ENCODE assay signal across 14 mouse cellular contexts in genomic region chr6:51108336-51108956, GRCm38 (mm10).
A peak's percentile ranks its signal among the peaks of the same experiment; 100 is the strongest.
DNase-seq lines count a peak whose midpoint lies in the region; ATAC-seq and TF ChIP-seq lines count a peak whose summit lies in the region.
"Had no signal": no experiment of that assay in that cellular context is flagged by ENCODE, and none has a peak within 500 bp of the region (broad histone marks: within the 10 kb centered on the region; RNA-seq: fewer than 3 reads in every experiment).

No protein-coding gene starts in this region.

- H3K4me3 ChIP-seq in heart, embryonic 13.5 days: no peak overlapping the region
- no peak overlapping the region for H3K4me3 ChIP-seq in liver, embryonic 16.5 days (ENCODE audit: low read depth, low read length)
- no peak overlapping the region for H3K4me3 ChIP-seq in liver, postnatal 0 days (ENCODE audit: low read depth, low read length)
- H3K4me3 ChIP-seq in embryonic facial prominence, embryonic 11.5 days (ENCODE audit: low read depth, low read length): no peak overlapping the region
- no peak overlapping the region for H3K4me3 ChIP-seq in stomach, embryonic 15.5 days (replicated peaks)

- no peak for TF ChIP-seq CTCF in liver, postnatal 0 days (IDR thresholded peaks at IDR 0.05; ENCODE audit: low read depth)

- intact Hi-C loops in heart, postnatal 10 days (cut with DNase I): no loop called here

- WGBS in heart, embryonic 13.5 days: 13% methylated on average over 8 of the region's 8 CpGs
- 42% methylated on average over 8 of the region's 8 CpGs for WGBS in liver, embryonic 16.5 days (ENCODE audit: insufficient replicate concordance)
- WGBS in liver, postnatal 0 days (ENCODE audit: insufficient replicate concordance): 57% methylated on average over 8 of the region's 8 CpGs
- 33% methylated on average over 8 of the region's 8 CpGs for WGBS in embryonic facial prominence, embryonic 11.5 days
- 41% methylated on average over 8 of the region's 8 CpGs for WGBS in stomach, embryonic 15.5 days

- no peaks in the 10 kb centered on the region for H3K27me3 ChIP-seq in heart, embryonic 13.5 days (replicated peaks)
- H3K27me3 ChIP-seq in liver, embryonic 16.5 days (ENCODE audit: control insufficient read depth, insufficient read depth, low read depth, low read length): no peaks in the 10 kb centered on the region
- H3K27me3 ChIP-seq in liver, postnatal 0 days (ENCODE audit: insufficient read depth, low read length): no peaks in the 10 kb centered on the region
- no peaks in the 10 kb centered on the region for H3K27me3 ChIP-seq in embryonic facial prominence, embryonic 11.5 days (ENCODE audit: control insufficient read depth, insufficient read depth, low read length)
- H3K27me3 ChIP-seq in stomach, embryonic 15.5 days (replicated peaks): no peaks in the 10 kb centered on the region

- H3K27ac ChIP-seq in heart, embryonic 13.5 days (replicated peaks): peak overlapping the region; percentile 77
- no peak overlapping the region for H3K27ac ChIP-seq in liver, embryonic 16.5 days (ENCODE audit: low read length)
- no peak overlapping the region for H3K27ac ChIP-seq in liver, postnatal 0 days (ENCODE audit: low read depth)
- H3K27ac ChIP-seq in embryonic facial prominence, embryonic 11.5 days (replicated peaks; ENCODE audit: low read depth, low read length): 0 out of 2 replicates have a peak overlapping the region, but pooled peaks have one; percentile 14
- H3K27ac ChIP-seq in stomach, embryonic 15.5 days: 0 out of 2 replicates have a peak overlapping the region, but pooled peaks have one; percentile 3
- H3K27ac ChIP-seq: liver, embryonic 14.5 days had no signal

- no peak for DNase-seq in heart, postnatal 10 days
- no peak for DNase-seq in liver, postnatal 0 days
- no peak for DNase-seq in embryonic facial prominence, embryonic 11.5 days (ENCODE audit: low spot score)
- no peak for DNase-seq in lung, adult 18-20 months
- no peak for DNase-seq in layer of hippocampus, adult 9-11 months
- DNase-seq: cerebellum, adult 9-11 months; gastrocnemius, postnatal 10 days; kidney, adult 18-20 months; retina, postnatal 1 day; thymus, postnatal 25 days had no signal

- H3K4me1 ChIP-seq in heart, embryonic 13.5 days: peaks cover 16% of the 10 kb centered on the region
- no peaks in the 10 kb centered on the region for H3K4me1 ChIP-seq in liver, embryonic 16.5 days (ENCODE audit: control insufficient read depth, low read depth, low read length)
- H3K4me1 ChIP-seq in liver, postnatal 0 days (ENCODE audit: insufficient read depth): no peaks in the 10 kb centered on the region
- no peaks in the 10 kb centered on the region for H3K4me1 ChIP-seq in embryonic facial prominence, embryonic 11.5 days (ENCODE audit: control insufficient read depth, insufficient read depth, low read length)
- H3K4me1 ChIP-seq in stomach, embryonic 15.5 days: peaks cover 2% of the 10 kb centered on the region; the same call in 1 of the 2 replicates

- TF ChIP-seq EP300 in liver, postnatal 0 days (IDR thresholded peaks at IDR 0.05; ENCODE audit: low read depth): no peak

- no peaks in the 10 kb centered on the region for H3K9me3 ChIP-seq in heart, embryonic 13.5 days
- no peaks in the 10 kb centered on the region for H3K9me3 ChIP-seq in liver, embryonic 16.5 days (replicated peaks; ENCODE audit: control insufficient read depth, low read length)
- no peaks in the 10 kb centered on the region for H3K9me3 ChIP-seq in liver, postnatal 0 days (ENCODE audit: low read length)
- no peaks in the 10 kb centered on the region for H3K9me3 ChIP-seq in embryonic facial prominence, embryonic 11.5 days (replicated peaks; ENCODE audit: control insufficient read depth, low read length)
- H3K9me3 ChIP-seq in stomach, embryonic 15.5 days: no peaks in the 10 kb centered on the region

- H3K36me3 ChIP-seq in heart, embryonic 13.5 days: no peaks in the 10 kb centered on the region
- no peaks in the 10 kb centered on the region for H3K36me3 ChIP-seq in liver, embryonic 16.5 days (ENCODE audit: control insufficient read depth, insufficient read depth)
- H3K36me3 ChIP-seq in liver, postnatal 0 days (replicated peaks; ENCODE audit: insufficient read depth, low read length): no peaks in the 10 kb centered on the region
- H3K36me3 ChIP-seq in embryonic facial prominence, embryonic 11.5 days (replicated peaks; ENCODE audit: control insufficient read depth, insufficient read depth, low read depth, low read length): no peaks in the 10 kb centered on the region
- H3K36me3 ChIP-seq in stomach, embryonic 15.5 days: no peaks in the 10 kb centered on the region

- ATAC-seq in heart, embryonic 13.5 days (ENCODE audit: extremely low read depth, insufficient number of reproducible peaks, low FRiP score, low TSS enrichment): no peak
- ATAC-seq in liver, embryonic 16.5 days (ENCODE audit: low read depth): peak; percentile 48; the same call in 1 of the 2 replicates
- ATAC-seq in liver, postnatal 0 days: no peak
- no peak for ATAC-seq in embryonic facial prominence, embryonic 11.5 days (replicated peaks; ENCODE audit: insufficient number of reproducible peaks, low FRiP score, low TSS enrichment, low read depth)
- no peak for ATAC-seq in stomach, embryonic 15.5 days (ENCODE audit: insufficient read depth, low FRiP score, low read depth)

- peak overlapping the region; percentile 34 for H3K4me2 ChIP-seq in heart, embryonic 13.5 days
- H3K4me2 ChIP-seq in liver, embryonic 16.5 days (ENCODE audit: low read depth, low read length): no peak overlapping the region
- no peak overlapping the region for H3K4me2 ChIP-seq in liver, postnatal 0 days (ENCODE audit: low read depth, low read length)
- H3K4me2 ChIP-seq in embryonic facial prominence, embryonic 11.5 days (ENCODE audit: low read depth, low read length): no peak overlapping the region
- no peak overlapping the region for H3K4me2 ChIP-seq in stomach, embryonic 15.5 days

- peak overlapping the region; percentile 37; the same call in 1 of the 2 replicates for H3K9ac ChIP-seq in heart, embryonic 13.5 days
- H3K9ac ChIP-seq in liver, embryonic 16.5 days (ENCODE audit: low read depth, low read length): no peak overlapping the region
- H3K9ac ChIP-seq in liver, postnatal 0 days (replicated peaks): no peak overlapping the region
- H3K9ac ChIP-seq in embryonic facial prominence, embryonic 11.5 days (replicated peaks; ENCODE audit: low read length): no peak overlapping the region
- no peak overlapping the region for H3K9ac ChIP-seq in stomach, embryonic 15.5 days
- H3K9ac ChIP-seq: liver, embryonic 14.5 days had no signal

Comparison
In these comparisons a context has a peak if more than half of its experiments do, and no peak if none do; other contexts are left out.
1. H3K27ac ChIP-seq: peak in heart, embryonic 13.5 days (single experiment), embryonic facial prominence, embryonic 11.5 days (single experiment) and stomach, embryonic 15.5 days (single experiment); none in liver, embryonic 16.5 days (single experiment) and liver, postnatal 0 days (single experiment).